Mouse (Mus musculus) adrenal gland (tissue): ENCODE measurements around the gene Olfr922.

Experiments
- intact Hi-C: fragments of 180-260 bp; cut with DNase I; formaldehyde crosslinking; loops from one replicate; pipeline ENCODE4 v1.15.1; 2025
- long read RNA-seq, 2 experiments: library from polyadenylated mRNA; unstranded; transcript quantifications; one replicate each; pipeline ENCODE4 v2.0.0; 2020; ENCODE audit warnings: borderline replicate concordance in 1 of 2; ENCODE audit not compliant: insufficient replicate concordance in 1 of 2

Olfr922 gene
- long read RNA-seq, experiment 1: 0 reads
- long read RNA-seq, experiment 2: 0 reads

DNA sequence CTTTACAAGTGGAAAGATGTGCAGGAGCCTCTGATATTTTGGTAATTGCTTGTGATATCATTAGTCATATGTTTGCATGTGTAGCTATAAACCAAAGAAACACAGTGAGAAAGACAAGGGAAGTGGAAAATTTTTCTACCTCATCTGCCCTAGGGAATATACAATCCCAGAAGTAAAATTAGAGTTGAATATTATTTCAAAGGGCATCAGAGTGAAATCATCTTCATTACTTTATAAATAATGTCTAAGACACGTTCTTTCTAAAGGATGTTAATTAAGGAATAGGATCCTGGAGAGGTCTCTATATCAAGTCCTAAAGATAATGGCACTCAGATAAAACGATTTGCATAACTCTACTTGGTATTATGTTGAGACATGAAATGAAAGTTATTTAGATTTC is at the start of gene Olfr922:
Olfr922 (plus strand) TSS at position 301 of the 400 bp plus-strand sequence.
- intact Hi-C loops: no loop called here

DNA sequence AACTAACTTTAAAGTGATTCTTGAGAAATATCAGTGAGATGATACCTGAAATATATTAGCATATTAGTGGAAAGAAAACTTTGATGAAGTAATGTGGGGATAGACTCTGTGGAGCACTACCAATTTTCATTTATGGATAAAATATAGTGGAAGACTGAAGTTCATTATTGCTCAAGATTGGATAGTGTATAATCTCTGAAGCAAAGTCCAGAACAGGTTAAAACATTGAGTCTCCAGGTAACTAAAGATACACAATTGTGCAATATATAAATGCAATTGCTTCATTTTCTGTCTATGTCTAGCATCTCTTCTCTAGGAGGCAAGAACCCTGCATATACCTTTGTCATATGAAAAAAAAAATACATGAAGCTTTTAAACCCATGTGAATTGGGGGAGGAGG is 41.6 kb upstream of the Olfr922 start, which contains the start of gene Olfr921:
Olfr921 (plus strand) TSS at position 301 of the 400 bp plus-strand sequence.
- intact Hi-C loops: no loop called here

DNA sequence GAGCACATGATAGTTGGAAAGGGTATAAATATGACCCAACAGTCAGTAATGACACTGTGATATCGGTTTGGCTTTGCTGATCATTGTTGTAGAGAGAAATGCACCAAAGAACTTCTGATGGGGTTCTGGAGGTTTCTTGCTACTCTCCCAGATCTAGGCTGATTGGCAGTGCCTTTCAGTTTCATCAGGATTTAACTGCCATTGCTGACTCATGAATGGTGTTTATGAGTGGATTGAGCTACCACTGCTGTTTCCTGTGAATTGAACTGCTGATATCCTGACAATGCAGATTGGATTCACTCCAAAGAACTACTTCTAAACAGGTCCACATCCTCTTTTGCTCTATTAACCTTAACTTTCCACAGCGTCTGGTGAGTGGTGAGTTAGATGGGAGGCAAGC is 21.7 kb upstream of the Olfr922 start:
- intact Hi-C loops: no loop called here

DNA sequence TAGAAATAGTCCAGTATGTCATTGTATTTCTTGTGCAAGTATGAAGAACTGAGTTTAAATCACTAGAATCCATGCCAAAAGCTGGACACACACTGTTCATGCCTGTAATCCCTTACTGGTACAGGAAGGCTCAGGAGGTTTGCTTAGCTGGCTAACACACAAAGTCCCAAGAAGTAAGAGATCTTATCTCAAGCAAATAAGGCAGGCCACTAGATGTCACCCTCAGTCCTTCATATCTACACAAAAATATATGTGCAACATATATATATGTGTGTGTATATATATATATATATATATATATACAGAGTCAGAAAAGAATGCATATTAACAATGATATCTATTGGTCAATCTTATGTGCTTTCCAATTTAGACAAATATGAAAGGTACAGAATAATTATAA is 8.7 kb upstream of the Olfr922 start:
- intact Hi-C loops: no loop called here

DNA sequence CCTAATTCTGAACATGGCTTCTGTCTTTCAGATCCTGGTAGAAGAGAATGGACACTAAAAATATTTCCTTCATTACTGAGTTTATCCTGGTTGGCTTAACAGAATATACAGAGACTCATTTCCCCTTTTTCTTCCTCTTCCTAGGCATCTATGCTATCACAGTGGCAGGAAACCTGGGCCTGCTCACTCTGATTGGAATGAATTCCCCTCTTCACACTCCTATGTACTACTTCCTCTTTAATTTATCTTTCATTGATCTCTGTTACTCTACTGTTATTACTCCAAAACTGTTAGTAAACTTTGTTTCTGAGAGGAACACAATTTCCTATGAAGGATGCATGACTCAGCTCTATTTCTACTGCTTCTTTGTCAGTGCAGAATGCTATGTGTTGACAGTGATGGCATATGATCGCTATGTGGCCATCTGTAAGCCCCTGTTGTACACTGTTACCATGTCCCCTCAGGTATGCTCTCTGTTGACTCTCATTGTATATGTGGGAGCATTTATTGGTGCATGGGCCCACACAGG is 1.1 kb downstream of the Olfr922 start:
- intact Hi-C loops: no loop called here

DNA sequence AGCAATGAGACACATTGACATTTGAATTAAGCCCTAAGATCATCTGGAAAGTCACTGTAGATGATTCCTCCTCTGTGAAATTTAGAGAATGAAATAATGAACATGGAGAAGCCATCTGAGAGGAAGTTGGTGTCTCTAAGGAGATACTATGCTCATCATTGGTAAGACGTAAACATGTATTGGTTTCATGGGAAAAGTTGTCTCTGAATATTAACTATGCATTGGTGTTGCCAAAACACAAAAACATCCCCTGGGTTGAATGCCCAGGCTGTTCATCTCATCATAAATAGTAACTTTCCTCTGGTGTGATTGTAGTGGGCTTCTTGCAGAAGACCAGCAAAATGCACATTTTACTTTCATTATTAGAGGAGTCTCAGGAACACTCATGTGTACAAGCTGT is 11.8 kb downstream of the Olfr922 start, which contains the start of gene Olfr923:
Olfr923 (plus strand) TSS at position 301 of the 400 bp plus-strand sequence.
- intact Hi-C loops: no loop called here

DNA sequence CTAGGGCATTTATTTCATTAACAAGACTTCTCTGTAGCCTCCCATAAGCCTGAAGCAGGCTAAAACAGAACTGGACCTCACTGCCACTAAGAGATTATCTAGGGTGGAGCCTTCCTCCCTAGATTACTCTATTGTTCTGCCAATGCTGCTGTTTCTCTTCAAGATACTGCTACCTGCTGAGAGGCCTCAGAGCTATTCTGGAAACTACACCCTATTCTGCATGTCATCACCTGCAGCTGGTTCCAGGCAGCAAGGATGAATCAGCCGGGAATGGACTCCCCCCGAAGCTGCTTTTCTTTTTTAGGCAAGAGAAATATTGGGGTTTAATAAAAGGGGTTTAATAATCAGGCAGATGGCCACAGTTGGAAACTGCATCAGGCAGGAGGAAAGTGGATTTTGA is 18.6 kb downstream of the Olfr922 start:
- intact Hi-C loops: no loop called here

DNA sequence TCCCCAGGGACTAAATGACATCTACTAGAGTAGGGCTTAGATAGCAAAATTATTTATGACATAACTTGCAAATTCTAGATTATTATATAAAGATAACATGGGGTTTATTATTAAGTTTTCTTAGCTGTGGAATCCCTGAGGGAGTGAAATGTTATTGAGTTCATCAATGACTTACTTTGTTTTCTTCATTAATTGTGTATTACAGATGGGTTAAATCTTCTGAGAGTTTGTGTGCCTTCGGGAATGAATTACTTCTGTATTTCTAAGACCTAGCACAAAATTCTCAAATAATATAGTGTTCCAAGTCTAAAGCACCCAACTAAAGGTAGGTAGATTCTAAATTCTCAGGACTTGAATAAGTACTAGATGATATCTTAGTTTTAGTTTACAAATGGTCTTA is 29.7 kb downstream of the Olfr922 start, which contains the start of gene Olfr924:
Olfr924 (plus strand) TSS at position 301 of the 400 bp plus-strand sequence.
- intact Hi-C loops: no loop called here

DNA sequence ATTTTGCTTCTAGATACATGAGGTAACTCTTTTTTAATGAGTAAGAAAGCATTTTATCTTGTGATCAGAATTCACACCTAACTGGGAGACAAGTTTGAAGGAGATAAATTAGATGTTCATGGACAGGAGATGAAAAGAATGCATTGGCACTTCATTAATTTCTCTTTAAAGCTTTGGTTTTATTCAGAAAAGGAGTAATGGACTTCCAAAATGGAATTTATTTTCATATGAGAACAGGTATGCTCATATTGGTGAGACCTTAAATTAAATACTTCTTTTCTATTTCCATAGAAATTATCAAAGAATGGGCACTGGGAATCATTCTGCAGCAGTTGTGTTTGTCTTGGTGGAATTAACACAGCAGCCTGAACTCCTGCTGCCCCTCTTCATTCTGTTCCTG is 40.3 kb downstream of the Olfr922 start, which contains the start of gene Olfr26:
Olfr26 (plus strand) TSS at position 301 of the 400 bp plus-strand sequence.
- intact Hi-C loops: no loop called here
